Mouse (Mus musculus) inflammation-experienced regulatory T-cells (primary cell): ENCODE measurements around the gene Naga. TPM values are rescaled to one million over a fixed set of nuclear protein-coding genes. Genes with fewer than 3 reads are reported as not detected.

Source experiments
- polyA plus RNA-seq, 2 experiments: library from polyadenylated mRNA; unstranded; fragments of 100-300 nt; shearing (Covaris generic); gene quantifications; one replicate each; pipeline ENCODE4 v1.2.1; 2017

Naga gene
- polyA plus RNA-seq = 10 to 100 TPM; 66.4 to 73.4 TPM

GRCm38 (mm10) chr15:82338593-82339112 lies at the start of gene Naga, which contains the start of the genes Pheta2 and Smdt1:
Gene Naga, minus strand, starts transcription at chr15:82338925.
Gene Pheta2, plus strand, starts transcription at chr15:82338942.
Gene Smdt1, plus strand, starts transcription at chr15:82338959.

GRCm38 (mm10) chr15:82379871-82380713 lies 41.4 kb upstream of the Naga start, which contains the start of gene Cyp2d22:
Gene Cyp2d22, minus strand, starts transcription at chr15:82380260.

GRCm38 (mm10) chr15:82354126-82354945 lies 15.6 kb upstream of the Naga start, which contains the start of gene Ndufa6:
Gene Ndufa6, minus strand, starts transcription at chr15:82354322.

GRCm38 (mm10) chr15:82298764-82299561 lies 39.8 kb downstream of the Naga start, which contains the start of gene Wbp2nl:
Gene Wbp2nl, plus strand, starts transcription at chr15:82298954.

Other genes with a start within 250 kb of the Naga start
- gene Ccdc134, start 211.0 kb downstream of the Naga start, polyA plus RNA-seq = 10 to 100 TPM; 26.9 to 37.1 TPM
- gene Srebf2, start 191.7 kb downstream of the Naga start, polyA plus RNA-seq = 100 to 1,000 TPM; 108 to 135 TPM
- 1 to 10 TPM in 1 of 2 experiments, under 1 TPM in 1; 0.13 to 1.5 TPM for gene Shisa8, start 126.1 kb downstream of the Naga start, polyA plus RNA-seq
- gene Tnfrsf13c, start 114.6 kb downstream of the Naga start, polyA plus RNA-seq = 1 to 10 TPM; 4.3 to 7.4 TPM
- gene Cenpm, start 94.2 kb downstream of the Naga start, polyA plus RNA-seq = 1 to 10 TPM; 2.5 to 6.1 TPM
- gene 1500009C09Rik, start 86.5 kb downstream of the Naga start, polyA plus RNA-seq = 1 to 10 TPM in 1 of 2 experiments, not detected in 1; 1.0 TPM
- gene Sept3, start 64.0 kb downstream of the Naga start, polyA plus RNA-seq = 1 to 10 TPM in 1 of 2 experiments, under 1 TPM in 1; 0.45 to 2.1 TPM
- gene Wbp2nl, start 40.0 kb downstream of the Naga start, polyA plus RNA-seq = under 1 TPM in 1 of 2 experiments, not detected in 1; 0.53 TPM
- gene Pheta2, start within 50 bp of the Naga start, polyA plus RNA-seq = 10 to 100 TPM in 1 of 2 experiments, 1 to 10 TPM in 1; 3.7 to 11.0 TPM
- 100 to 1,000 TPM; 162 to 165 TPM for gene Smdt1, start within 50 bp of the Naga start, polyA plus RNA-seq
- 100 to 1,000 TPM; 263 to 291 TPM for gene Ndufa6, start 15.4 kb upstream of the Naga start, polyA plus RNA-seq
- gene Cyp2d22, start 41.3 kb upstream of the Naga start, polyA plus RNA-seq = 1 to 10 TPM; 6.8 to 9.8 TPM
- not detected for gene Cyp2d11, start 55.1 kb upstream of the Naga start, polyA plus RNA-seq
- gene Cyp2d10, start 68.3 kb upstream of the Naga start, polyA plus RNA-seq = under 1 TPM; 0.31 to 0.44 TPM
- gene Cyp2d9, start 94.5 kb upstream of the Naga start, polyA plus RNA-seq = under 1 TPM in 1 of 2 experiments, not detected in 1; 0.93 TPM
- gene Cyp2d12, start 216.1 kb upstream of the Naga start, polyA plus RNA-seq = under 1 TPM; 0.12 to 0.27 TPM